Mouse (Mus musculus) thymus, adult 2 months (tissue): ENCODE data around the gene Tstd2.

Experiments used
- CTCF ChIP-seq: fragments of 200-500 bp; IDR thresholded peaks from 2 replicates; pipeline ENCODE4 v1.5.1; 2012; ENCODE audit warnings: mild to moderate bottlenecking, control low read depth, low read length, moderate library complexity, borderline replicate concordance; ENCODE audit not compliant: control insufficient read depth, poor library complexity, insufficient read depth; ENCODE audit errors: extremely low read depth
- POLR2A ChIP-seq: fragments of 200-500 bp; IDR thresholded peaks from 2 replicates; pipeline ENCODE4 v1.6.1; 2012; ENCODE audit warnings: mild to moderate bottlenecking, low read length, control low read depth, moderate library complexity; ENCODE audit not compliant: control insufficient read depth, poor library complexity, insufficient read depth; ENCODE audit errors: extremely low read depth

DNA sequence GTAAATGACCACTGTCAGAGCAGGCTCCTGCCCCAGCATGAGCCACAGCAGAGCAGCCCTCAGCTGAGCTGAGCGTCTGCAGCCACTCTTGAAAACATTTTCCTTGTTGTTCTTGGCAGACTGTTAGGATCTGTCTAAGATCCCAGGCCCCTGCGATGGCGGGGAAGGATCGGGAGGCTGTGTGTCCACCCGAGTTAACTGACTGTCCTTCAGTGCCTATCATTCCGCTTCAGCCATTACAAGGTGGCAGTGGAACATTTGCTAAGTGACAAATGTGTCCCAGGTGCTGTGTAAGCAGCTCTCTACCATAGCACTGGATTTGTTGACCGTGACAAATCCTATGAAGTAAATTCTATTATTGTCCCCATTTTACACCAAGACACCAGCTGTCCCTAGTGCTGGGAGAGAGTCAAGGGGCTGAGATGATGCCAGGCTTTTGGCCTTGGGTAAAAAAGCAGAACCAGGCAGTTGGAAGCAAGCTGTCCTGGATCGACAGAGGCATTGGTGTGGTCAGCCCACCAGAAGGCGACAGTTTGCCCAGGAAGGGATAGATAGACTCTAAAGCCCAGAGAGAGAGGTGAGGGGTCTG lies 53.2 kb downstream of the Tstd2 start:
- TF ChIP-seq CTCF (no peak), POLR2A (no peak)
